Mouse (Mus musculus): ENCODE data around the gene Cox18.

DNA sequence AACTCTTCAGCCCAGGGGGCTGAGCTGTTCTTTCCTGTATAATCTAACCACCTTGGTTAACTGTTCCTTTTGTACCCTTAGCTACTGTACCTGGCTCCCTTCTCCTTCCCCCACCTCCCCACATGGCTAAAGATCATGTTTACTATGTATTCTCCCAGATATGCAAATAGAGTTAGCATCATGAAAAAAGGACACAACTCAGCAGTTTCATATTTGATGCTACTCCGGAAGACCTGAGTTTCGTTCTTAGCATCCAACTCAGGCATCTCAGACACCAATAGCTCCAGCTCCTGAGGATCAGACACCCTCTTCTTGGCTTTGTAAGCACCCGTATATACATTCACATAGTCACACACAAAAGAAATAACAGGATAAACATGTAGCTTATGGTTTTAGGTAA, 33.2 kb upstream of the Cox18 start:
- no peak for TF ChIP-seq CTCF (IDR thresholded peaks at IDR 0.05; ENCODE audit: extremely low read depth, insufficient read depth, insufficient read length, insufficient replicate concordance)
- no peak for TF ChIP-seq POLR2A (IDR thresholded peaks at IDR 0.05; ENCODE audit: low read depth, low read length)
